In the genomic region with DNA sequence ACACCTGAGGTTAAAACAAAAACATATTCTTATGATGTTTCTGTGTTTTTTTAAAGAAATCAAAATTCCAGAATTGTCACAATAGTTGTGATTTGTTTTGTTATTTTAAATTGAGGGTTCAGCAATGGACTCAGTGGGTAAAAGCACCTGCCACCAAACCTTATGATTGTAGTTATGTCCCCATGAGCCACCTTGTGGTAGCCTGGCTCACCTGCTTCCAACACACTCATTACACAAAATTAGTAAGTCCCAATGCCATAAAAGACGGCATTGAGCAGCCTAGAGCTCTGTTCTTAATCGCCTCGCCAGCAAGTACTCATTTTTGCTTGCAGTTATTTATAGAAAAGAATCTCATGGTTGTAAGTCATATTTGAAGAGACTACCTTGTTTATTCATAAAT, we compare ENCODE assay signal across 18 mouse cellular contexts. TPM values are rescaled to one million over a fixed set of nuclear protein-coding genes. Genes with fewer than 3 reads are reported as not detected.
A peak's percentile ranks its signal among the peaks of the same experiment; 100 is the strongest.
DNase-seq lines count a peak whose midpoint lies in the region; ATAC-seq and TF ChIP-seq lines count a peak whose summit lies in the region.
"Had no signal": no experiment of that assay in that cellular context is flagged by ENCODE, and none has a peak within 500 bp of the region (broad histone marks: within the 10 kb centered on the region; RNA-seq: fewer than 3 reads in every experiment).

No protein-coding gene starts in this region.

- no peak for ATAC-seq in CD4-positive, CD25-positive, alpha-beta regulatory T cell, adult 4 months
- ATAC-seq: activated CD4-positive, CD25-positive, alpha-beta regulatory T cell, adult 4 months; forebrain, embryonic 13.5 days had no signal

- no peak overlapping the region for H3K4me3 ChIP-seq in layer of hippocampus, adult 2 months
- H3K4me3 ChIP-seq: embryonic facial prominence, embryonic 15.5 days; forebrain, embryonic 13.5 days; limb, embryonic 13.5 days; lung, embryonic 15.5 days had no signal

- H3K27ac ChIP-seq in layer of hippocampus, adult 2 months, result no peak overlapping the region
- H3K27ac ChIP-seq: embryonic facial prominence, embryonic 15.5 days; forebrain, embryonic 13.5 days; hindbrain, embryonic 14.5 days; limb, embryonic 13.5 days; lung, embryonic 15.5 days had no signal

- DNase-seq in CD4-positive, CD25-positive, alpha-beta regulatory T cell, adult 2 months (ENCODE audit: low read depth, low spot score), result peak; percentile 8
- DNase-seq in layer of hippocampus, adult 2 months (ENCODE audit: low spot score in 2 of 2), result no peak
- no peak for DNase-seq in layer of hippocampus, adult 9-10 months (ENCODE audit: low spot score)
- DNase-seq in 416B (ENCODE audit: low read depth) (peak; percentile 6), ZHBTc4 (ENCODE audit: low read depth, low spot score) (peak; percentile 21)
- no peak for DNase-seq in ovary, postnatal 36 days (ENCODE audit: low spot score)
- DNase-seq in adrenal gland, adult 18-20 months (ENCODE audit: low spot score in 2 of 2), result no peak
- DNase-seq: adrenal gland, postnatal 36 days; heart, adult 18-20 months had no signal

- peak; percentile 51 for TF ChIP-seq CTCF in layer of hippocampus, adult 2 months (conservative IDR thresholded peaks at IDR 0.05)

RNA-seq across cellular contexts. Expression of gene Casc4, which starts 43.2 kb away (rescaled TPM):
- 1 to 10 TPM; 3.1 to 3.6 TPM for polyA plus RNA-seq in CD4-positive, CD25-positive, alpha-beta regulatory T cell, adult 4 months (2017; shearing (Covaris generic))
- total RNA-seq in layer of hippocampus, adult 2 months (2021), result 100 to 1,000 TPM; 102 to 111 TPM
- total RNA-seq in adrenal gland, adult 18-20 months (2021), result 10 to 100 TPM; 35.8 to 49.0 TPM

RNA-seq across cellular contexts. Expression of gene Ctdspl2, which starts 45.8 kb away (rescaled TPM):
- polyA plus RNA-seq in CD4-positive, CD25-positive, alpha-beta regulatory T cell, adult 4 months (2017; shearing (Covaris generic)), result 10 to 100 TPM; 58.8 to 78.8 TPM
- 10 to 100 TPM; 36.3 to 38.8 TPM for total RNA-seq in layer of hippocampus, adult 2 months (2021)
- total RNA-seq in adrenal gland, adult 18-20 months (2021), result 10 to 100 TPM; 19.8 to 25.4 TPM

RNA-seq across cellular contexts. Expression of gene Mageb3, which starts 45.9 kb away (rescaled TPM):
- polyA plus RNA-seq in CD4-positive, CD25-positive, alpha-beta regulatory T cell, adult 4 months (2017; shearing (Covaris generic)), result not detected
- total RNA-seq in layer of hippocampus, adult 2 months (2021), result under 1 TPM in 1 of 2 experiments, not detected in 1; 0.15 TPM
- not detected for total RNA-seq in adrenal gland, adult 18-20 months (2021)
- total RNA-seq: adrenal gland, postnatal 36 days; heart, adult 18-20 months; monocyte, adult 5-6 weeks had no signal
- polyA plus RNA-seq: activated CD4-positive, CD25-positive, alpha-beta regulatory T cell, adult 4 months; small intestine, adult 2 months had no signal

Comparison
In these comparisons a context has a peak if more than half of its experiments do, and no peak if none do; other contexts are left out.
1. DNase-seq: peak in CD4-positive, CD25-positive, alpha-beta regulatory T cell, adult 2 months (single experiment), 416B (single experiment) and ZHBTc4 (single experiment); none in layer of hippocampus, adult 2 months (0 of 2), layer of hippocampus, adult 9-10 months (single experiment), ovary, postnatal 36 days (single experiment) and adrenal gland, adult 18-20 months (0 of 2).